Mouse (Mus musculus) layer of hippocampus, adult 18-20 months (tissue): ENCODE results near the gene Izumo2. TPM values are rescaled to one million over a fixed set of nuclear protein-coding genes. Genes with fewer than 3 reads are reported as not detected.
A peak's percentile ranks its signal among the peaks of the same experiment; 100 is the strongest.

Experiments
- DNase-seq, 2 experiments: peaks; one replicate each; pipeline ENCODE4 v3.0.0; 2022; ENCODE audit warnings: low spot score in 2 of 2
- long read RNA-seq: library from polyadenylated mRNA; stranded (forward); transcript quantifications from one replicate; pipeline ENCODE4 v2.0.0, GENCODE M21; 2021
- total RNA-seq, 2 experiments: library from RNA; stranded (reverse); gene quantifications; 2 replicates each; pipeline ENCODE4 v1.2.3; 2021

Gene Izumo2
- total RNA-seq: not detected
- long read RNA-seq: 0 reads

DNA sequence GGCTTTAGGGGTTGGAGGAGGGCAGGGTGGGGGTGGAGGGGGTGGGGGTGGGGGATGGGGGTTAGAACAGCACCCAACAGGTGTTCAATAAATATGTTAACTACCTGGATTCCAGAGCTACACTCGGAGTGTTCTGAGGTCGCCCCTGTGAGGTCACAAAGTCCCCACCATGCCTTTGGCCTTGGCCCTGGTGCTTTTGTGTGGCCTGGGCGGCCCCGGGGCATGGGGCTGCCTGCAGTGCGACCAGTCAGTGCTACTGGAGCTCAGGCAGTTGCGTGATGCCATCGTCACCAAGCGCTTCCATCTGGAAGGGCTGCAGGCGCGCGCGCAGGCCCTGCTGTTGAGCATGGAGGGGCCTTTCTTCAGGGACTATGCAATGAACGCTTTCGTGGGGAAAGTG is at the start of gene Izumo2:
Gene Izumo2, plus strand, starts transcription at position 169 of the 400 bp plus-strand sequence.
- no peak for DNase-seq

DNA sequence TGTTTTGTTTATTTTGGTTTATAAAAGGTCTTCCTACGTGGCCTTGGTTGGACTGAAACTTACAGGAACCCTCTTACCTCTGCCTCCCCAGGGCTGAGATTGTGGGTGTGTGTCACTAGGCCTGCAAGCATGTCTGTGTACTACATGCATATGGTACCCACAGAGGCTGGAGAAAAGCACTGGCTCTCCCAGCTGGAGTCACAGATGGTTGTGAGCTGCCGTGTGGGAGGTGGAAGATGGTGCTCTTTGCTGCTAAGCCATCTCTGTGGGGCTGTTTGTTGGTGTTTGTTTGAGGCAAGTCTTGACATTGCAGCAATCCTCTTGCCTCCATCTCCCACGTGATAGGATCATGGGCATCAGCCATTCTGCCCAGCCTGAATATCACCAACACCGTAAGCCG is 47.3 kb upstream of the Izumo2 start:
- DNase-seq: peak; percentile 84 to 95

DNA sequence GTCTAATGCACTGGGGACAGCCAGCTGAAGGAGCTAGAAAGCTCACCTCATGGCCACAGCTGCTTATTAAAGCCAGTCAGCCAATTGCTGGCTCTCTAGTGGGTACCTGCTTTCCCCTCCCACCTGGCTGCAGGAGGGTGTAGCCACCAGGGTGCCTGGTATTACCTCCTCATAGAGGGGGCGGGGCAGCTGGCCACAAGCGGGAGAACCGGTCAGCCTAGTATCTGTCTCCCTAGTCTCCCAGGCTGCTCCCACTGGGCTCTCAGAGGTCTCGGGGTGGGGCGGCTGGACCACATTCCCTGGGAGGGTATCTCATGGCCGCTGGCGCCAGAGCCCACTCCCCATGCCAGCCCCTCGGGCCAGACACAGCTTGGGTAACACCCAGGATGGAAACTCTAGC is 46.4 kb upstream of the Izumo2 start:
- DNase-seq: no peak

DNA sequence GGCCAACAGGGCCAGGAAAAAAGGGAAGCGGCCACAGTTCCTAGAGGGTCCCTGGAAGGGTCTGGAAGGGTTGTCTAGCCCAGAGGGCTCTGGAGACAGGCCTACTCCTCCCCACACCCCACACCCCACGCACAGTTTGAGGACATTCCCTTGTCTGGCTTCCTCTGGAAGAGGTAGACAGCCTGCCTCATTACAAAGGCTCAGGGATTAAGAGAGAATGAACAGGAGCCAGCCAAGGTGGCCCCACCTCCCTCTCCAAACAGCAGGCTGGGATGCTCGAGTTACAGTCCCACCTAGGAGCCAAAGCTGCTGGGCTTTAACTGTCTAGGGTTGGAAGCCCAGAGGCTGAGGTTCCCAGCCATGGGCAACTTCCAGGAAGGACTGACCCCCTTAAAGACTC is 46.0 kb upstream of the Izumo2 start:
- no peak for DNase-seq

DNA sequence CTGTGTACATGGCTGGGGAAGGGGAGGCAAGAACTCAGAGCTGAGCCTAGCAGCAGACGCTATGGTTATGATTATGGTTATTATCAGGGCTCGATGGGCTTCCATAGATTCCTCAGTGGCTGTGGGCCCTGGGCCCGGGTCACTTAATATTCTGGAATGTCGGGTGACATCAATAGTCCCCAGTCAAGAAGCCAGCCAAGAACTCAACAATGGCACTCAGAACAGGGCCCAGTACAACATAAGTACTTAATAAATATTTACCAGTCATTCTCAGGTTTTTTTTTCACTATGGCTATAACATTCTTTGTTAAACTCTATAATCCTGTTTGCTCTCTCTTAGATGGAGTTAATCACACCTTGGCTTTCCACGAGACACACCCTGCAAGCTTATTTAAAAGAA is 45.0 kb upstream of the Izumo2 start:
- DNase-seq: no peak

DNA sequence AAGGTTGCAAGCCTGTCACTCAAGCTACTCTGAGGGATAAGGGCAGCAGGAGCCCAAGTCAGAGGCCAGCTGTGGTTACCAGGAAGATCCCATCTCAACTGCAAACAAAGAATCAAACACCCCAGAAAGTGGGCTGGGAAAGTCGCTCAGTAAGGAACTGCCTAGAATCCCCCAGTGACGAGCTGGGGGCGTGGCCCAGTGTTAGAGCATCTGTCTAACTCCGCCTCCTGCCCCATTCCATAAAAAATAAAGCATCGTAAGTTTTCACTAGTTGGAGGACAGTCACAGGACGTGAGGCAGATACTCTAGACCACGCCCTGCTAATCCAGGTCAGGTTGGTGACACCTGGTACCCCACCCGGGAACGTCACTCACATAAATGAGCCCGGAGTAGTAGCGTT is 43.8 kb upstream of the Izumo2 start:
- no peak for DNase-seq

DNA sequence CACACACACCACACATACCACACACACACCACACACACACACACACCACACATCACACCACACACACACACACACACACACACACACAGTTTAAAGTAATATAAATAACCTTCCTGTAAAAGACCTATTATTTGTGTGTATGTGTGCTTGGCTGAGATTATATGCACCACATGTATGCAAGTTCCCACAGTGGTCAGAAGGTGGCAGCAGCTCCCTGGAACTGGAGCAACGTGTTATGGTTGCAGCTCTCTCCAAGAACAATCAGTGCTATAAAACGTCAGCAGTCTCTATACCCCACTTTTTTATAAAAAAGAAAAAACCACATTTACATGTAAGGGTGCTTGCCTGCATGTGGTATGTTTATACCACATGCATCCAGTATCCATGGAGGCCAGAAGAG is 42.1 kb upstream of the Izumo2 start:
- DNase-seq: no peak

DNA sequence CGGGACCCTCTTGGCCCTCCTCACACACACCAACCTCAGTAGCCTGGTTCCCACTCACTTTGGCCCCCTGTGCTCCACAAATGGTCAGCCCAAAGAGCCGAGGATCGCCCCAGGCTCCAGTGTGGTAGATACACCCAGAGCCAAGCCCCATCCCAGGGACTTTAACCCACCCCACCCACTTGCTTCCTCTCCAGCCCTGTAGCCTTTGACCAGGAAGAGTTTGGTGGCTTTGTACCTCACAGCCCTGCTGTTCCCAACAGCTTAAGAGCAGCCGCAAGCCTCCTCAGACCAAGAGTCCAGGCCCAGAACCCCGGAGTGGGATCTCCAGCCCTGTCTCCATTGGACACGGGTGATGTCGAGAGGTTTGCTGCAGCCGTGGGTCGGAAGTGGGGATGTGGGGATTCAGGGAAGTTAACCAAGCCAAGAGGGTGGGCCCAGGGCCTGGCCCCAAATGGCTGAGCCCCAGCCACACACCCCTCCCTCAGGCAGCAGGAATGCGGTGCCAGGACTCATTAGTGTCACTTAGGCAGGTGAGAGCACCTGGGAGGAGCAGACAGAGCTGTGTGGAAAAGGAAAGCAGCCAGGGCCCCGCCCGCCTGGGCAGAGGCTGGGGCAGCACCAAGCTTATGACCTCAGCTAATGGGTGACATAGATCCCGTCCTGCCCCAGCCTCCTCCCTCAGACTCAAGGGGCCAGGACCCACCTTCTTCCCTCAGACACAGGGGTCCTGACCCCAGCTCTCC is 40.4 kb upstream of the Izumo2 start:
- DNase-seq: no peak

DNA sequence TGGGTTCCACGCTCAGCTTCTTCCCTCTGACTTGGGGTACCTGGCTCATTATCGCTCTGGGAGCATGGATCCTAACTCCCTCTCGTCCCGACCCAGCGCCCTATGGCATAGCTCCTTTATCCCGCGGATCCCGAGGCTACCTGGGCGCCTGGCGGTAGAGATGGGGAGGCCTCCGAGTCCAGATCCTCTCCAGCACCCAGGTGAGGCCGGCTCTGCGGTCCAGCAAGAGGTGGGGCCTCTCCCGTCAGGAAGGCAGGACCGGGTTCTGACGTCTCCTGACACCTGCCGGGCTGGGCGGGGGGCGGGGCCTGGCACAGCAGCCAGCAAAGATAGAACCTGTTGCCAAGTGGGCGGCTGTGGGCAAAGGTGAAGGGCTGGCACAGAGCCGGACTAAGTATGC is 39.4 kb upstream of the Izumo2 start:
- DNase-seq: no peak

DNA sequence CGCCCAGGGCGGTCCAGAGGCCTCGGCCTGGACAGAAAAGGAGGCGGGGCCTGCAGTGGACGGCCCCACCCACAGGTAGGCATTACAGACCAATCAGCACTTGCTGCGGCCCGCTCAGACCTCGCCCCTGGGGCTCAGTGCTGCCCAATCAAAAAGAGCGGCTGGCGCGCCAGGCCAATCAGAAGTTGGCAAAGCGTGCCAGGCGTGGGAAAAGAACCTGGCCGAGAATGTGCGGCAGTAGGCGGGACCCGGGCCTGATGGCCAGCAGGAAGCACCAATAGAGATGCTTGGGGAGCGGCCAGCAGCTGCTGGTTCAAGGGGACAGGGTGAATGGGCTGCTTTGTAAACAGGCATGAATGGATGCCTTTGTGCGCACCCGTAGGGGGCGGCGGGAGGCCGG is 37.7 kb upstream of the Izumo2 start, which contains the start of gene Myh14:
Gene Myh14, minus strand, starts transcription at position 41 of the 400 bp plus-strand sequence.
- DNase-seq: peak; percentile 94 to 97

DNA sequence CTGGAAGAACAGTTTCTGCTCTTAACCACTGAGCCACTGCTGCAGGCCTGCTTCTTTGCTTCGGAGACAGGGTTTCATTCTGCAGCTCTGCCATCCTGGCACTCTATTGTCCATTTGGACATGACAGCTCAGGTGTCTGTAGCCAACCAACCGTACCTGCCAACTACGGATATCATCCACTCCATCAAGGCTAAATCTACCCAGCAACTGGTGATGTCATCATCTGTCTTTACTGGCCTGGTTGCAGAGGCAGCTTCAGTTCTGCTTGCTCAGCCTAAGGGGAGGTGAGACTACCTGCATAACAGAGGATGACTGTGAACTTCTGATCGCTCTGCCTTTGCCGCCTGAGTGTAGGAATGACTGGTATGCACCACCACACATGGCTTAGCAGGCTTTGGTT is 36.3 kb upstream of the Izumo2 start:
- DNase-seq: no peak

DNA sequence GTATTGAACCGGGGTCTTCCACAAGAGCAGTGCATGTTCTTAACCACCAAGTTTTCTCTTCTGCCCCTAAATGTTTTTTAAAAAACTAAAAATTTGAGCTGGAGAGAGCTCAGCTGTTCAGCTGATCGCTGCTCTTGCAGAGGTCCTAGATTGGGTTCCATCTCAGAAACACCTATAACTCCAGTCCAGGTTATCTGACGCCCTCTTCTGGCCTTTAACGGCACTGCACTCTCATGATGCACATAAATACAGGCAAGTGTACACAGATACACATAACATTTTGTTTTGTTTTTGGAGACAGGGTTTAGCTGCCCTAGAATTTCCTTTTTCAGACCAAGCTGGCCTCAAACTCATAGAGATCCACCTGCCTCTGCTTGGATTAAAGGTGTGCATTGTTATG is 34.0 kb upstream of the Izumo2 start:
- DNase-seq: no peak

DNA sequence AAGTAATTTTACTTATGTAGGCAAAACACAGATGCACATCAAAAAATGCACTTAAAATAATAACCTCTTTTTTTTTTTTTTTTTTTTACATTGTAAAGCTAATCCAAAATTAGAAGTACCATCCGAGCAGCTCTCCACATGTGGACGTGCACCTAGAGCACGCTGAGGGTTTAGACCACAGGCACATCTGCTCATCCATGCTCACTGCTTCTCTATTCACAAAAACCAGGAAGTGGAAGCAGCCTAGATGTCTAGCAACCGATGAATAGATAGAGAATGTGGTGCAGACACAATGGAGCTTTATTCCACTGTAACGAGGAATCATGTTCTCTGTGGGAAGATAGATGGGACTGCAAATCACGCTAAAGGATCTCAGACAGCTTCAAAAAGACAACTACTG is 33.4 kb upstream of the Izumo2 start:
- DNase-seq: no peak

DNA sequence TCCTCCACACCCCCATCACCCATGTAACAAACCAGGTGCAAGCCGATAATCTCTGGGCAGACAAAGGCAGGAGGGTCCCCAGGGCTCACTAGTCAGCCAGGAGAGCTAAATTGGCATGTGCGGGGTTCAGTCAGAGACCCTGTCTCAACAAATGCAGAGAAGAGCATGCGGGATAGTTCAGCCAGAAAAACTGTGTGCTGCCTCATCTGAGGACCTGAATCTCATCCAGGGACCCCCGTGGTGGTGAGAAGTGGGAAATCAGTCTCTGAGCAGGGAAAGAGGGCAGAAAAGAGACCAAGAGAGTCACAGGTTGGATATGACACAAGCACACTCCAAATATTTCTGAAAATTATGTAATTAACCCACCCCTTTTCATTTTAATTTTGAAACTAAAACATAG is 32.4 kb upstream of the Izumo2 start:
- no peak for DNase-seq

DNA sequence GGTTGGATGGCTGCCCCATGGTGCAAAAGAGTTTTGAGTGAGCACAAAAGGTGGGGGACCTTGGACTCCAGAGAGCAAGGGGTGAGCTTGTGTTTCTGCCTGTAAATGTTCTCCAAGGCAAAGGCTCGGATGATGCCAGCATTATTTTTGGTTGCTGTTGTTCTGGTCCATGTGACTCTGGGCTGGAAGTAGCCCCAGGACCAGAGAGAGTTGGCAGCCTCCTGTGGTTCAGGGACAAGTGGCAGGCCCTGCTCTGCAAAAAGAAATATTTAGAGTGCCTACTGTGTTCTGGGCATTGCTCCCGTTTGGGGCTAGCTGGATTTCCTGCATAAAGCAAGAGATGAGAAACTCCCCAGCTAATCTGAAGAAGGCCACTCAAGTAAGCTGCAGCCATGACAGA is 31.9 kb upstream of the Izumo2 start:
- peak; percentile 55 to 73 for DNase-seq

DNA sequence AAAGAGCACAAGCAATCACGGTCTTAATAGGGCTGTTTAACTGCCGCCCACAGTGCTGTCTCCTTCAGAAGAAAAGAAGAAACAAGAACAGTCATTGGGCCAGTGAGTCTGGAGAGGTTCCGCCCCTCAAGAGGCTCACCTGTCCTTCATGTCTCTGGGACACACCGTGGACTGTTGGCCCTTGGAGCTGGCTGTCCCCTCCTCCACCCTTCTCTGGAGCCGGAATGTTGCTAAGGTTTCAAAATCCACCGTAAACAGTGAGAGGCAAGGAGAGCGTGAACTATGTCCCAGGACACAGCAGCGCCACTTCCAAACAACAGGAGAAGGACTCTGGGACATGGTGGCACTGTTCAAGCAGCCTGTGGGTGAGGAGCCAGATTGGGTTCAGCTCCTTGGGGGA is 24.9 kb upstream of the Izumo2 start:
- DNase-seq: no peak

DNA sequence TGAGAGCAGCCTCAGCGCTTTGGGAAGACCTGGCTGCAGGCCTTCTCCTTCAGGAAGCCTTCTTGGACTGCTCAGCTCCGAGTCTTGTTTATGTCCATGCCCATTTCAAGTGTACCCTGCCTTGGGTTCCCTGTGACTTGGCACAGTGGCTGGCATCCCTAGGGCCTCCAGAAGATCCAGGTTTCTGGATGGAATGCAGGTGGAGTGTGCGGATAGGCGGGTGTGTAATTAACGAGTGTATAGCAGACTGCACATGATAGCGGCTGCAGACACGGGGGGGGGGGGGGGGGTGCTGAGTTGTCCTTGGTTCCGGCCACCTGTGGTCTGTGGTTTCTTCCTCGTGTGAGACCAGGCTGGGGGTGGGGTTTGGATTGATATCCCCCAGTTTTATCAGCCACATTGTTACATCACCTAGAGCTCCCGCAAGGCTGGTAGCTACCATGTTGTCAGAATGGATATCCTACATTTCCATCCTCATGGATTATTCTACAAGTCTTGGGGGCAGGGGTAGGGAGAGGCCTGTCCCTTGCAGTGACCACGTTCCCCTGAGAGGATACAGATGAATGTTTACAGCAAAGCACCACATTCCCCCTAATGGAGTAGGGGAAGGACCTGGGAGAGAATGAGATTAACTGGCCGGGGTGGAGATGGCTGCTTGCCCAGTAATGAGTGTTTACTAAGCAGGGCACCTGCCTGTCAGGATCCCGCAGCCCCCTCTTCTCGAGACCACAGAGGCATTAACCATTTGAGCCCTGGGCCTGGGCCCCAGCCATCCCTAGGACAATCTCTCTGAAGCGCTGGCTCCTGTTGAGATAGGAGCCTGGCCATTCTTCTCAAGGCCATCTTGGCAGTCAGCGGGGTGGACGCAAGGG is 22.8 kb upstream of the Izumo2 start:
- DNase-seq: no peak

DNA sequence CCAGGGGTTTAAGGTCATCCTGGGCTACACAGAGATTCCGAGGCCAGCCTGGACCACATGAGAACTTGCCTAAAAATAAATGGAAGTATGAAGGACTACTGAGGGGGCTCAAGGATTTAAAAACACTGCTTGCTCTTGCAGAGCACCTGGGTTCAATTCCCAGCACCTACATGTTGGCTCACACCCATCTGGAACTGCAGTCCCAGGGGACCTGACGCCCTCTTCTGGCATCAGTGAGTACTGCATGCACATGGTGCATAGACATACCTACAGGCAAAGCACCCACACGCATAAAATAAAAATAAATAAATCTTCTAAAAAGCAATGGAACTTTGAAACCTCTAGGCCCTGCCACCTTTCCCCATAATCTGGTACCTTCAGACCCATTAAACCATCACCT is 19.7 kb upstream of the Izumo2 start:
- no peak for DNase-seq

DNA sequence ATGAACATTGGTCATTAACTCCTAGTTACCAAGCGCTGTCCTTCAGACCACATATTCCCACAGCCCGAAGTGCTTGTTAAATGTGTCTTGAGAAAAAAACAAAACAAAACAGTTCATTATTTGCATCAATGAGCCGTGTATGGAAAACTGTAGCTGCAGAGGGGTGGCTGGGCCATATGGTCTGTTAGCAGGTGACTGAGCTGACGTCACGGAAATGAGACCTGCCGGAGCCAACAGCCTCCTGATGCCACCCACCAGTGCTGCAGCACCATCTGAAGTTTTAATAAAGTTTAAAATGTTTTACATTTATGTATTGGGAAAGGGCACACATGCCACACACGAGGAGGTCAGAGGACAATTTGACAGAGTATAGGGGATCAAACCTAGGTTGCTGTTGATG is 19.2 kb upstream of the Izumo2 start:
- DNase-seq: no peak

DNA sequence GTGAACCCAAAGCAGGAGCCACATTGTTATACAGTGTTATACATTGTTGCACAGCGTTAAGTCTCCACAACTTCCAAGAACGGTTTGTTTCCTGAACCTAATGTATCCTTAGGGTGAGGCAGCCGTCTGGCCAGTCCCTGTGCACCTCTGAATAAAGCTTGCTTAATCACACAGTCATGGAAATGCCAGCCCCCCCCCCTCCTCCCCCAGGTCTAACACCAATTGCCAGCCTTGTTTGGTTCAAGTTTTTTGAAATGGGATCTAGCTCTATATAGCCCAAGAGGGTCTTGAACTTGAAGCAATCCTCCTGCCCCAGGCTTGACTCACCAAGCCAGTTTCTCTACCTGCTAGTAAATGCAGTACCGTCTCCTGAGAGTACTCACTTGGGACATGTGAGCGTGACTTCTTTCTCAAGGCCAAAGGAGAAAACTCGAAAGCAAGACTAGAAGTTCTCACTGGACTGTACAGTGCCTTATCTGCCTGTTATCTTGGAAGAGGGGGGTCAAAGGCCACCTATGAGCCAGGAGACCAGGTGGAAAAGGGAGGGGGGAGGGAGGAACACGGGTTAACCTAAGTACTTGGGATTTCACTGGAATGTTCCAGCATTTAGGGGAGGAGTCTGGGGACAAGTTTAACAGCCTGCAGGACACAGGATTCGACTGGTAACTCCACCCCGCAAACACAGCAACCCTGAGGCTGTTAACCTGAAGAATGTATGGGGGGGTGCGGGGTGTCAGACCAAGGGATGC is 14.9 kb upstream of the Izumo2 start:
- no peak for DNase-seq

DNA sequence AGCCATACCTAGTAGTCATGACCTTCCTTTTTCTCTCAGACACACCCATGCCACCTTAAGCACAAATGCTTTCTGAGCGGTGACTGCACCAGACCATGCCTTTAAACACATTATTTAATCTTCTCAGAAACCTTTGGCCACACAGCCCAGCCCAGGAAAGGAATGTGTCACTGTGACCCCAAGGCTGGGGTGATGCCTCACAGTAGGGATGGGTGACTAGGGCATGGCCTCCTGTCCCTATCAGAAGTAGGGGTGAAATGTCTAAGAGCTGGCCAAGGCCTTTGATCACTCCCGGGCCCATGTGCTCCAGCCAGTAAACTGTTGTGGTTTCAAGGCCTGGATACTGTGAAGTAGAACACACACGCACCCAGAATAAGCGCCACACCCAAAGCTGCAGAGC is 13.3 kb upstream of the Izumo2 start:
- DNase-seq: no peak

DNA sequence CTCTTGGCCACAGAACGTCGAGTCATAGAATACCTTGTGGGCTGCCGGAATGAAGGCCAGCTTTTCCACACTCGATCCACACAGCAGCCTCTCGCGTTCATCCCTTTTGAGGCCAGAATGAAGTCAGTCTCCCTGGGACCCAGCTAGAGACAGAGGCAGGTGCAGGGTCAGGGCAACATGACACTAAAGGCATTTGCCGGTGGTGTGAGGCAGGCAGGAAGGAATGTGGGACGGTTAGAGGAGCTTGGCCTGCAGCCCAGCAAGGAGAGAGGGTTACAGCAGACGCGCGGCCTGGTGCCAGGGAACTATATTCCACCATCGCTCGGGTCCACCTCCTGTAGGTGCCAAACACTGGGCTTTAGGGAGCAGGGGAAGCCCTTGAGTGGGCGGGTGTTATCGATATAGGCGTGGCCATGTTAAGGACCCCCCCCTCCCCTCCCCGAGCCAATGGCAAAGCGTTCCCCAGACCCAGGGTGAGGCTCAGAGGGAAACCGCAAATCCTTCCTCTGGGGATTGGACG is 11.3 kb upstream of the Izumo2 start:
- DNase-seq: no peak
